Mouse (Mus musculus) embryonic facial prominence, embryonic 13.5 days (tissue): ENCODE results near the gene Krt10. TPM values are rescaled to one million over a fixed set of nuclear protein-coding genes. Genes with fewer than 3 reads are reported as not detected.

Source experiments
- ATAC-seq: fragments of 200-750 bp; cut with Nextera tagmentation; 2 replicates; pipeline ENCODE4 v1.8.0; 2017; ENCODE audit warnings: low read depth; ENCODE audit not compliant: insufficient number of reproducible peaks, insufficient read depth, low FRiP score, low TSS enrichment
- H3K27ac ChIP-seq: fragments of 300-500 bp; sonication (generic); 2 replicates; pipeline ENCODE4 v1.5.1; 2015; ENCODE audit warnings: moderate library complexity, mild to moderate bottlenecking, inconsistent platforms
- H3K27me3 ChIP-seq: fragments of 300-500 bp; sonication (generic); 2 replicates; pipeline ENCODE4 v1.6.1; 2015; ENCODE audit warnings: mild to moderate bottlenecking, inconsistent platforms
- H3K36me3 ChIP-seq: fragments of 300-500 bp; sonication (generic); 2 replicates; pipeline ENCODE4 v1.6.1; 2015; ENCODE audit warnings: mild to moderate bottlenecking, inconsistent platforms
- H3K4me1 ChIP-seq: fragments of 300-500 bp; sonication (generic); 2 replicates; pipeline ENCODE4 v1.6.1; 2015; ENCODE audit warnings: inconsistent platforms
- H3K4me2 ChIP-seq: fragments of 300-500 bp; sonication (generic); 2 replicates; pipeline ENCODE4 v1.6.1; 2015; ENCODE audit warnings: moderate library complexity, mild to moderate bottlenecking, inconsistent platforms
- H3K4me3 ChIP-seq: fragments of 300-500 bp; sonication (generic); 2 replicates; pipeline ENCODE4 v1.5.1; 2015; ENCODE audit warnings: mild to moderate bottlenecking, inconsistent platforms
- H3K9ac ChIP-seq: fragments of 300-500 bp; sonication (generic); 2 replicates; pipeline ENCODE4 v1.6.1; 2015; ENCODE audit warnings: mild to moderate bottlenecking, inconsistent platforms
- H3K9me3 ChIP-seq: fragments of 300-500 bp; sonication (generic); 2 replicates; pipeline ENCODE4 v1.6.1; 2016; ENCODE audit warnings: inconsistent platforms
- WGBS: fragments of 180-500 bp; shearing (Covaris S2); methylation state at CpG from one replicate; pipeline ENCODE4 v1.1.7; 2015; ENCODE audit warnings: mixed read lengths; 5-methylcytosine and 5-hydroxymethylcytosine counted together
- polyA plus RNA-seq: library from polyadenylated mRNA; unstranded; fragments of >200 nt; fragmentation: Nextera tagmentation; extraction: Ambion mirVana; gene quantifications from 2 replicates; pipeline ENCODE4 v1.2.1, GENCODE M21; 2015

Krt10 gene
- 46.0 and 60.4 TPM in 2 replicates for polyA plus RNA-seq

DNA sequence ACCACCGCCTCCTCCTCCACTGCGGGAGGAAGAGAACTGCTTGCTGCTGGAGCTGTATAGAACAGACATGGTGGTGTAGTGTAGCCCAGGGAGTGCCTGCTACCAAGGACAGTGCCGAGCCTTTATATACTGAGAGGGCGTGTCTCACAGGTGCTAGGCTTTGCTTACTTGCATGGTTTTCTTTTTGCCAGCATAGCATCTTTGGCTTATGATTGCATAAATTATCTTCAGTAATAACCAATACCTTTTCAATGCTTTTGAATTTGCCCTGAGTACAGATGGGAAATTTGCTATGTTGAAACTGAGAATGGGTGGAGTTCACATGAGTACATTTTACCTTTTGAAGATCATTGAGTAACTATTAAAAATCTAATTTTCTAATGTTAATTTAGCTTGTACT is at the start of gene Krt10:
Gene Krt10, minus strand, starts transcription at position 101 of the 400 bp plus-strand sequence.
- ATAC-seq = no peak
- Histone ChIP-seq H3K27me3 (peaks cover 2% of the 10 kb centered on the region; the same call in 1 of the 2 replicates), H3K9me3 (no peaks in the 10 kb centered on the region), H3K9ac (no peak within 1 kb of the TSS), H3K4me2 (no peak within 1 kb of the TSS), H3K4me1 (0 out of 2 replicates have a peak, but pooled peaks cover 10% of the 10 kb centered on the region), H3K27ac (no peak within 1 kb of the TSS), H3K4me3 (no peak within 1 kb of the TSS), H3K36me3 (no peaks in the 10 kb centered on the region)
- 84% methylated on average over 4 of the region's 4 CpGs for WGBS

DNA sequence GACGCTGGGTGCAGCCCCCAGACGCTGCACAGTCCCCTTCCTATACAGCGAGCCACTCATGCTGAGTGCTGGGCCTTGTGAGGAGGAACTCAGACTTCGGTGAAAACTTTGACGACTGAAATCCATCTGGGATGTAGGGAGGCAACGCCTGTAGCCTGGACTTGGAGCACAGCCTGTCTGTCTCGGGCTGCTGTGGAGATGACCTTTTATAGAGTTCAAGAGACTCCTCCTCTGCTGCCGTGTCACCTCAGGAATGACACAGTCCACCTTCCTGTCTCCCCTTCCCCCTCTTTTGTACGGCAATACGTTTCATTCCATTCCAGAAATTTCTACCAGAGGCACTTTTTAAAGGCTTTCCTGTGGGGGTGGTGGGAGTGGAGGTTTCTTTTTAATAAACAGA is 48.8 kb upstream of the Krt10 start, which contains the start of gene Krt20:
Gene Krt20, minus strand, starts transcription at position 179 of the 400 bp plus-strand sequence.
- Histone ChIP-seq H3K27me3 (no peaks in the 10 kb centered on the region), H3K9ac (no peak within 1 kb of the TSS), H3K27ac (no peak within 1 kb of the TSS), H3K4me2 (no peak within 1 kb of the TSS), H3K36me3 (no peaks in the 10 kb centered on the region), H3K4me1 (peaks cover 9% of the 10 kb centered on the region), H3K9me3 (no peaks in the 10 kb centered on the region), H3K4me3 (no peak within 1 kb of the TSS)
- WGBS = 41% methylated on average over 10 of the region's 10 CpGs
- no peak for ATAC-seq

DNA sequence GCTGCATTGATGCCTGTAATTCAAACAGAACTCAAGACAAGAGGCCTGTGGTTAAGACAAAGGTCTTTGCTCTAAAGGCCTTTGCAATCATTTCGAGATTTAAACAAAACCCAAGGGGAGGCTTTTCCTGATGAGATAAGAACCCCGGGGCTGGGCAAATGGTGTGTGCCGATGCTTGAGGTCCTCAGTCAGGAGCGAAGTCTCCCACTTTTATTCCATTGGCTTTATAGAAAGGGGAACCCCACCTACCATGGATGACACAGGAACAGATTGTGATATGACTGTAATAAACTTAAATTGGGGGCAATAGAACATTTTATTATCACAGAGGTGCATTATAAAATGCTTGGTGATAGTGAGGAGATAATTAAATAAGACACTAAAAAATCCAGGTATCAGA is 47.5 kb upstream of the Krt10 start:
- Histone ChIP-seq H3K4me3 (no peak overlapping the region), H3K4me2 (no peak overlapping the region), H3K27me3 (no peaks in the 10 kb centered on the region), H3K9me3 (no peaks in the 10 kb centered on the region), H3K9ac (no peak overlapping the region), H3K36me3 (no peaks in the 10 kb centered on the region), H3K4me1 (peaks cover 9% of the 10 kb centered on the region), H3K27ac (no peak overlapping the region)
- WGBS = 79% methylated on average over 4 of the region's 4 CpGs
- no peak for ATAC-seq

GRCm38 (mm10) chr11:99430670-99431069 is 41.5 kb upstream of the Krt10 start:
- Histone ChIP-seq H3K4me3 (no peak overlapping the region), H3K27ac (no peak overlapping the region), H3K36me3 (no peaks in the 10 kb centered on the region), H3K4me2 (no peak overlapping the region), H3K4me1 (no peaks in the 10 kb centered on the region), H3K9ac (no peak overlapping the region), H3K27me3 (no peaks in the 10 kb centered on the region), H3K9me3 (no peaks in the 10 kb centered on the region)
- no peak for ATAC-seq
- WGBS = 44% methylated on average over 12 of the region's 12 CpGs

DNA sequence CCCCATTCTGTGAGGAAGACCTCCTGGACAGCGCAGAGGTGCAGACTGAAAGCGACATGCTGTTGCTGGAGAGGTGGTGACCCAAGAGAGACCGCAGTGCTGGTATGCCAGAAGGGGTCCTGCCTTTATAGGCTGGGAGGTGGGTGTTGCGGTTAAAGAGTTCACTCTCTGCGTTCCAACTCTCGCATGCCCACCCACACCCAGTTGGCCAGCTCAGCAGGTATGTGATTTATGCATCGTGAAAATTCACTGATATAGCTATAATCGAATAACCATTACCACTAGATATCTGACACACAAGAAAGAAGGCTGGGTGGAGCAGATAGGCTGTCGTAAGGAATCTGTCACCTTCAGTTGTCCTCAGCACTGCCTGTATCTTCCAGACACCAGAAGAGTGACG is 33.0 kb upstream of the Krt10 start, which contains the start of gene Krt12:
Gene Krt12, minus strand, starts transcription at position 101 of the 400 bp plus-strand sequence.
- WGBS = 85% methylated on average over 10 of the region's 10 CpGs
- no peak for ATAC-seq
- Histone ChIP-seq H3K27me3 (0 out of 2 replicates have a peak, but pooled peaks cover 4% of the 10 kb centered on the region), H3K9me3 (no peaks in the 10 kb centered on the region), H3K27ac (no peak within 1 kb of the TSS), H3K36me3 (no peaks in the 10 kb centered on the region), H3K4me2 (no peak within 1 kb of the TSS), H3K4me1 (no peaks in the 10 kb centered on the region), H3K4me3 (no peak within 1 kb of the TSS), H3K9ac (no peak within 1 kb of the TSS)

GRCm38 (mm10) chr11:99420586-99420985 is 31.4 kb upstream of the Krt10 start:
- Histone ChIP-seq H3K27ac (no peak overlapping the region), H3K9me3 (no peaks in the 10 kb centered on the region), H3K4me3 (no peak overlapping the region), H3K4me1 (no peaks in the 10 kb centered on the region), H3K9ac (no peak overlapping the region), H3K4me2 (no peak overlapping the region), H3K27me3 (0 out of 2 replicates have a peak, but pooled peaks cover 4% of the 10 kb centered on the region), H3K36me3 (no peaks in the 10 kb centered on the region)
- WGBS = 50% methylated on average over 10 of the region's 10 CpGs
- no peak for ATAC-seq

DNA sequence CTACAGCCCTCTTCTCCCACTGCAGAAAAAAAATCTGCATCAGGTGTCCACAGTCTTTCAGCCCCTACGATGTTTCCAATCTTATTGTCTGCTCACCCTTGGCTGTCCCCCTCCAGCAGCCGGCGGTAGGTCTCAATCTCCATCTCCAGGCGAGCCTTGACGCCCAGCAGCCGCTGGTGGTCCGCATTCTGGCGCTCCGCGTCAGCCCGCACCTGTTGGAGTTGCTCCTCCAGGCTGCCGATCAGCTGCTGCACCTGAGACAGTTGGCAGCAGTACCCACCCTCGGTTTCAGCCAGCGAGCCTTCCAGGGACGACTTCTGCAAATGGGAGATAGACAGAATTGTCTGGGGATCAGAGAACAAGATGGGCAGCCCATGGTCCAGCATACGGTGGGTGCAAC is 28.7 kb upstream of the Krt10 start:
- H3K4me2 ChIP-seq = no peak overlapping the region
- H3K9me3 ChIP-seq = no peaks in the 10 kb centered on the region
- 72% methylated on average over 16 of the region's 16 CpGs for WGBS
- no peak for ATAC-seq
- H3K4me3 ChIP-seq = no peak overlapping the region
- H3K27ac ChIP-seq = no peak overlapping the region
- no peaks in the 10 kb centered on the region for H3K36me3 ChIP-seq
- no peaks in the 10 kb centered on the region for H3K4me1 ChIP-seq
- H3K9ac ChIP-seq = no peak overlapping the region
- 0 out of 2 replicates have a peak, but pooled peaks cover 4% of the 10 kb centered on the region for H3K27me3 ChIP-seq

GRCm38 (mm10) chr11:99416902-99417301 is 27.7 kb upstream of the Krt10 start:
- H3K9me3 ChIP-seq = no peaks in the 10 kb centered on the region
- no peak overlapping the region for H3K9ac ChIP-seq
- H3K27me3 ChIP-seq = 0 out of 2 replicates have a peak, but pooled peaks cover 4% of the 10 kb centered on the region
- H3K27ac ChIP-seq = no peak overlapping the region
- 86% methylated on average over 13 of the region's 13 CpGs for WGBS
- no peak overlapping the region for H3K4me3 ChIP-seq
- H3K36me3 ChIP-seq = no peaks in the 10 kb centered on the region
- no peak for ATAC-seq
- H3K4me1 ChIP-seq = no peaks in the 10 kb centered on the region
- H3K4me2 ChIP-seq = no peak overlapping the region

DNA sequence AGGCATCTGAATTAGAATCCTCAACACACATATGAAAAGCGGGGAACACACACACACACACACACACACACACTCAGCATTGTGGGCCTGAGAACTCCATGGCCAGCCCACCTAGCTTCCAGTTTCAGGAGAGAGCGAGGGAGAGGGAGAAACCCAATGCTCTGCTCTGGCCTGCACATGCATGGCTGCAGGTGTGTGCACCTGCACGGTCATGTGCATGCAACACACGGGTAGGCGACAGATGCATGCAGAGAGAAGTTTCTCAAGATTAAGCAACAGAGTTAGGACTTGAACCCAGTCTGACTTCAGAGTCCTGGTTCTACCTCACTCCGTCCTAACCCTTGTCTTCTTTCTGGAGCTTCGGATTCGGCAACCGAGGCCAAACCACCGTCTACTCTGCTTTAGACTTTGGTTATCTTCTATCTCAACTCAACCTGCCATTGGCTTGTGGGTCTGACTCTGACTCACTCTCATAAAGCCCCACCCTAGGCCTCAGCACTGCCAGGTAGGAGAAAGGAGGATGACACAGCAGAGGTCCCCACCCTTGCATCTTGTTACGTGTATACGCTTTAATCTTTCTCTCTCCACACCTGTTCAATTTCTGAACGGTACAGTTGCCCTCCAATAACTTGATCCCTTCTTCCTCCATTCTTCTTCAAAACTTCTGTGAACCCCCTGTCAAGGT is 25.4 kb upstream of the Krt10 start:
- no peak overlapping the region for H3K27ac ChIP-seq
- H3K9me3 ChIP-seq = no peaks in the 10 kb centered on the region
- H3K4me1 ChIP-seq = no peaks in the 10 kb centered on the region
- H3K36me3 ChIP-seq = no peaks in the 10 kb centered on the region
- no peak overlapping the region for H3K4me2 ChIP-seq
- WGBS = 88% methylated on average over 13 of the region's 13 CpGs
- no peak overlapping the region for H3K9ac ChIP-seq
- 0 out of 2 replicates have a peak, but pooled peaks cover 4% of the 10 kb centered on the region for H3K27me3 ChIP-seq
- no peak overlapping the region for H3K4me3 ChIP-seq
- ATAC-seq = no peak

DNA sequence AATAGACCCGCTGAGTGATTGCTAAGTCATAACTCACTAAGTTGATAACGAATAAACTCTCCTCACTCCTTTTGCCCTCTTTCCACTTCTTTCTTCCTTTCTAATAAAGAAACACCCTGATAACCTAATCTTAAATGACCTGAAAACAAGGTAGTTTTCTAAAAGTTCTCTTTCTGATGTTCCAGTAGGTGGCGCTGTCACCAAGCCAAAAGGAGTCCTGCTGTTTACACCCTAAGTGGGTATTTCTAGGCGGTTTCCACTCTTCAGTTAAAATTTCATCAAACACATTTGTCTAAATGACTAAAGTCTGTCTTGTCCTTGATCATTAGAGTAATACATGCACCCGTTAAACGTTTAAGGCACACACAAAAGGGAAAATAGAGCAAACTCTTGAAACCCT is 24.1 kb upstream of the Krt10 start:
- no peak overlapping the region for H3K9ac ChIP-seq
- WGBS = 21% methylated on average over 6 of the region's 6 CpGs

GRCm38 (mm10) chr11:99406186-99406585 is 17.0 kb upstream of the Krt10 start:
- H3K9ac ChIP-seq = no peak overlapping the region
- H3K27me3 ChIP-seq = peaks cover 4% of the 10 kb centered on the region; the same call in 1 of the 2 replicates
- no peak overlapping the region for H3K4me3 ChIP-seq
- no peaks in the 10 kb centered on the region for H3K9me3 ChIP-seq
- H3K27ac ChIP-seq = no peak overlapping the region
- no peaks in the 10 kb centered on the region for H3K4me1 ChIP-seq
- no peaks in the 10 kb centered on the region for H3K36me3 ChIP-seq
- no peak for ATAC-seq
- no peak overlapping the region for H3K4me2 ChIP-seq
- WGBS = 75% methylated on average over 10 of the region's 10 CpGs

More for the DNA sequence above, 24.1 kb upstream of the Krt10 start:
- Histone ChIP-seq H3K27ac (no peak overlapping the region), H3K27me3 (0 out of 2 replicates have a peak, but pooled peaks cover 4% of the 10 kb centered on the region), H3K9me3 (no peaks in the 10 kb centered on the region), H3K4me2 (no peak overlapping the region), H3K36me3 (no peaks in the 10 kb centered on the region), H3K4me3 (no peak overlapping the region), H3K4me1 (no peaks in the 10 kb centered on the region)
- ATAC-seq = no peak

GRCm38 (mm10) chr11:99399956-99400549 is 10.9 kb upstream of the Krt10 start:
- Histone ChIP-seq H3K9me3 (no peaks in the 10 kb centered on the region), H3K36me3 (no peaks in the 10 kb centered on the region), H3K4me1 (no peaks in the 10 kb centered on the region), H3K4me3 (no peak overlapping the region), H3K27ac (no peak overlapping the region), H3K27me3 (peaks cover 15% of the 10 kb centered on the region), H3K4me2 (no peak overlapping the region), H3K9ac (no peak overlapping the region)
- WGBS = 86% methylated on average over 13 of the region's 13 CpGs
- ATAC-seq = no peak
